Mouse (Mus musculus): ENCODE data around the gene Epn1. TPM values are rescaled to one million over a fixed set of nuclear protein-coding genes. Genes with fewer than 3 reads are reported as not detected.

Epn1 gene
- polyA plus RNA-seq, 1 experiment from 2014 or later = 51.4 TPM

DNA sequence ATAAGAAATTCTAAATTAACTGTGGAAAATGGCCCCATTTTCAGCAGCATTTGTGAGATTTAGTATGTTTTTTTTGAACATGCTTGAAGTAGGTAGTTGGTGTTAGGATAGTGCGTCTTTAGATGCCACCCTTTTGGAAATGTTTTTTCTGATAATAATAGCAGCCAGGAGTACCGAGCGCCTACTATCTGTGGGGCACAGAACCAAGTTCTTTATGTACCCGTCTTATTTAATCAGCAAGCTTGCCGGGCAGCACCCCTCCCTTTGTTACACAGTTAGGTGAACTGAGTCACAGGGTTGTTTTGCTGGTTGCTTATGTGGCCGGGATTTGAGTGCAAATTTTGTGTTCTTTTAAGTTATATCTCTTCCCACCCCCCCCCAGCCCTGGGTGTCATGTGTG lies 1.2 kb downstream of the Epn1 start:
- WGBS = 38% methylated on average over 6 of the region's 6 CpGs
- Histone ChIP-seq H3K4me2 (peak overlapping the region; percentile 85), H3K9ac (peak overlapping the region; percentile 97), H3K9me3 (no peaks in the 10 kb centered on the region), H3K36me3 (peaks cover 70% of the 10 kb centered on the region), H3K27me3 (replicated peaks) (no peaks in the 10 kb centered on the region), H3K27ac (replicated peaks) (peak overlapping the region; percentile 96), H3K4me3 (peak overlapping the region; percentile 96), H3K4me1 (peaks cover 55% of the 10 kb centered on the region)
- ATAC-seq (ENCODE audit: extremely low read depth, insufficient number of reproducible peaks, low FRiP score, low TSS enrichment) = no peak

- no peak overlapping the region for H3K27ac ChIP-seq (replicated peaks)
- H3K36me3 ChIP-seq = peaks cover 70% of the 10 kb centered on the region
- no peaks in the 10 kb centered on the region for H3K27me3 ChIP-seq (replicated peaks)
- H3K4me3 ChIP-seq = peak overlapping the region; percentile 96
- H3K4me1 ChIP-seq = peaks cover 51% of the 10 kb centered on the region
- H3K9ac ChIP-seq = peak overlapping the region; percentile 97
- WGBS = 96% methylated on average over 2 of the region's 2 CpGs
- H3K4me2 ChIP-seq = peak overlapping the region; percentile 85
- no peaks in the 10 kb centered on the region for H3K9me3 ChIP-seq
- no peak for ATAC-seq (ENCODE audit: extremely low read depth, insufficient number of reproducible peaks, low FRiP score, low TSS enrichment)
These were observed 1.9 kb downstream of the Epn1 start for GRCm38 (mm10) chr7:5081939-5082338.

DNA sequence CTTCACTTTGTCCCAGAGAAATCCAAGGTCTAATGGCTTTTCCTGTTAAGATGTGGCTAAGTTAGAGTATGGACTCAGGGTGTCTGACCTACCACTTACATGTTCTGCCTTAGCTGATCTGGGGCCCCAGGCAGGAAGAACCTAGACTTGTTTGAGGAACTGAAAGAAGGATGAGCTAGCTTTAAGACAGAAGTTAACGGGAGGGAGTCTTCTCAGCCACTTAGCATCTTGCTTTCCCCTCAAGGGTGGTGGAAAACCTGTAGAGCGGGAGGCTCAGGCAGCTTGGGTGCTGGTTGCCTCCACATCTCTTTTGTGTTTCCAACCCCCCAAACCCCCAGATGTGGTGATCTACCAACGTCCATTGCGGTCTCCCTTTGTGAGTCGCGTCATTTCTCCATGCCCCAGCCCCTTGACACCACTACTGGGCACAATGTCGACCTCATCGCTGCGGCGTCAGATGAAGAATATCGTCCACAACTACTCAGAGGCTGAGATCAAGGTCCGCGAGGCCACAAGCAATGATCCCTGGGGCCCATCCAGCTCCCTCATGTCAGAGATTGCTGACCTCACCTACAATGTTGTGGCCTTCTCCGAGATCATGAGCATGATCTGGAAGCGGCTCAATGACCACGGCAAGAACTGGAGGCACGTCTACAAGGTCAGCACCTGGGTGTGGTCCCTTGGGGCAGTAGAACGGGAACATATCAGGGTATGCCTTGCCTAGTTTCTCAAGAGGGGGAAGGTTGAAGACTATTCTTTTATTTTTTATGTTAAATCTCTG lies 3.5 kb downstream of the Epn1 start:
- H3K9ac ChIP-seq = no peak overlapping the region
- H3K4me3 ChIP-seq = no peak overlapping the region
- no peaks in the 10 kb centered on the region for H3K27me3 ChIP-seq (replicated peaks)
- WGBS = 87% methylated on average over 18 of the region's 18 CpGs
- H3K36me3 ChIP-seq = peaks cover 66% of the 10 kb centered on the region
- H3K4me1 ChIP-seq = peaks cover 55% of the 10 kb centered on the region
- H3K27ac ChIP-seq (replicated peaks) = no peak overlapping the region; the same call in 1 of the 2 replicates
- no peak overlapping the region; the same call in 1 of the 2 replicates for H3K4me2 ChIP-seq
- no peak for ATAC-seq (ENCODE audit: extremely low read depth, insufficient number of reproducible peaks, low FRiP score, low TSS enrichment)
- H3K9me3 ChIP-seq = no peaks in the 10 kb centered on the region

DNA sequence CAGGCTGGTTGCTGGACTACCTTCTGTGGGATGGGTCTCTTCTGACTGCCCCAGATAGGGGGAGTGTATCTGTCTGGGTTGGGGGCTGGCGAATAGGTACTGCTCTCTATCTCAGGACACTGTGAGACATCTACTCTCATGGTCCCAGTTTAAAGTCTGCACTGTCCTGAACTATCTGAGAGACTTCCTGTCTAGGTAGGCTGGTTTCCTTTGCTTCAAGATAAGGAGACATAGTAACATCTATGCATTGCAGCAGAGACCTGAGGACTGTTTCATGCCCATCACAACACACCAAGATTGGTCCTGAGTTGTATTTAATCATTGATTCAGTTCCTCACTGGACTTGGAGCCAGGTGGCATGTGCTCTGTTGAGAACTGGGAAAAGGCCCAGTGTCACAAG lies 5.5 kb downstream of the Epn1 start:
- Histone ChIP-seq H3K27ac (replicated peaks) (no peak overlapping the region), H3K4me1 (peaks cover 55% of the 10 kb centered on the region), H3K36me3 (peaks cover 78% of the 10 kb centered on the region), H3K9ac (no peak overlapping the region), H3K4me2 (no peak overlapping the region), H3K9me3 (no peaks in the 10 kb centered on the region), H3K27me3 (replicated peaks) (no peaks in the 10 kb centered on the region), H3K4me3 (no peak overlapping the region)
- WGBS = 68% methylated on average over 1 of the region's 1 CpGs
- no peak for ATAC-seq (ENCODE audit: extremely low read depth, insufficient number of reproducible peaks, low FRiP score, low TSS enrichment)

- peaks cover 89% of the 10 kb centered on the region for H3K36me3 ChIP-seq
- no peaks in the 10 kb centered on the region for H3K9me3 ChIP-seq
- no peak overlapping the region for H3K4me2 ChIP-seq
- H3K4me1 ChIP-seq = peaks cover 42% of the 10 kb centered on the region
- H3K27me3 ChIP-seq (replicated peaks) = no peaks in the 10 kb centered on the region
- ATAC-seq (ENCODE audit: extremely low read depth, insufficient number of reproducible peaks, low FRiP score, low TSS enrichment) = no peak
- no peak overlapping the region for H3K4me3 ChIP-seq
- no peak overlapping the region for H3K9ac ChIP-seq
- 89% methylated on average over 5 of the region's 5 CpGs for WGBS
- H3K27ac ChIP-seq (replicated peaks) = no peak overlapping the region
These were observed 6.9 kb downstream of the Epn1 start for GRCm38 (mm10) chr7:5086921-5087440.

DNA sequence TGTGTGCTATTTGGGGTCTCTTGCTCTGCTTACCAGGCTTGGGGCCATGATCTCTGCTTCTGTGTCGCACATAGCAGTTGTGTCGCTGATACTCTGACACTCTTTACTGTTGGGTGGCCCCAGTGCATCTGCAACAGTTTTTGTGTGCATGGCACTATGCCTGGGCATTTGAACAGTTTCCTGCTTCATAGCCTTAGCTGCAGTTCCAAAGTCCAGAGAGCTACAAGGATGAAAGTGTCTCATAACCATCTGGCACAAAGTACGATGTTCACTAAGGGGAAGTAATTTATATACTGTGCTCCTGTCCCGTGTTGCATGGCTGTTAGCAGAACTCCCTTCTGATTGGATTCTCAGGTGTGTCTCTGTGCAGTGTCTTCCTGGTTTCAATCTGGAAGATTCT lies 7.9 kb downstream of the Epn1 start:
- H3K27ac ChIP-seq (replicated peaks) = no peak overlapping the region
- peaks cover 93% of the 10 kb centered on the region for H3K36me3 ChIP-seq
- no peak overlapping the region for H3K4me2 ChIP-seq

GRCm38 (mm10) chr7:5089853-5090252 lies 9.8 kb downstream of the Epn1 start:
- WGBS = 88% methylated on average over 15 of the region's 15 CpGs
- H3K36me3 ChIP-seq = peaks cover 94% of the 10 kb centered on the region

More for the DNA sequence above, 7.9 kb downstream of the Epn1 start:
- H3K4me3 ChIP-seq = no peak overlapping the region
- 88% methylated on average over 4 of the region's 4 CpGs for WGBS
- H3K27me3 ChIP-seq (replicated peaks) = no peaks in the 10 kb centered on the region
- no peaks in the 10 kb centered on the region for H3K9me3 ChIP-seq
- H3K4me1 ChIP-seq = peaks cover 35% of the 10 kb centered on the region
- no peak overlapping the region for H3K9ac ChIP-seq
- ATAC-seq (ENCODE audit: extremely low read depth, insufficient number of reproducible peaks, low FRiP score, low TSS enrichment) = no peak

GRCm38 (mm10) chr7:5091008-5091728 lies 11.1 kb downstream of the Epn1 start:
- H3K4me2 ChIP-seq = no peak overlapping the region
- ATAC-seq (ENCODE audit: extremely low read depth, insufficient number of reproducible peaks, low FRiP score, low TSS enrichment) = no peak
- no peak overlapping the region for H3K4me3 ChIP-seq
- H3K4me1 ChIP-seq = 0 out of 2 replicates have a peak, but pooled peaks cover 7% of the 10 kb centered on the region
- WGBS = 85% methylated on average over 15 of the region's 15 CpGs
- H3K27ac ChIP-seq (replicated peaks) = no peak overlapping the region
- no peaks in the 10 kb centered on the region for H3K9me3 ChIP-seq
- no peak overlapping the region for H3K9ac ChIP-seq
- no peaks in the 10 kb centered on the region for H3K27me3 ChIP-seq (replicated peaks)
- peaks cover 94% of the 10 kb centered on the region for H3K36me3 ChIP-seq

More at GRCm38 (mm10) chr7:5089853-5090252, 9.8 kb downstream of the Epn1 start:
- ATAC-seq (ENCODE audit: extremely low read depth, insufficient number of reproducible peaks, low FRiP score, low TSS enrichment) = no peak
- Histone ChIP-seq H3K4me1 (peaks cover 19% of the 10 kb centered on the region), H3K27ac (replicated peaks) (no peak overlapping the region), H3K4me3 (no peak overlapping the region), H3K4me2 (no peak overlapping the region), H3K27me3 (replicated peaks) (no peaks in the 10 kb centered on the region), H3K9ac (no peak overlapping the region), H3K9me3 (no peaks in the 10 kb centered on the region)

GRCm38 (mm10) chr7:5092381-5092780 lies 12.3 kb downstream of the Epn1 start:
- Histone ChIP-seq H3K36me3 (peaks cover 97% of the 10 kb centered on the region), H3K4me1 (0 out of 2 replicates have a peak, but pooled peaks cover 4% of the 10 kb centered on the region), H3K27me3 (replicated peaks) (no peaks in the 10 kb centered on the region), H3K9ac (no peak overlapping the region), H3K9me3 (no peaks in the 10 kb centered on the region), H3K4me2 (no peak overlapping the region), H3K4me3 (no peak overlapping the region), H3K27ac (replicated peaks) (no peak overlapping the region)
- WGBS = 73% methylated on average over 6 of the region's 6 CpGs
- ATAC-seq (ENCODE audit: extremely low read depth, insufficient number of reproducible peaks, low FRiP score, low TSS enrichment) = no peak

GRCm38 (mm10) chr7:5092831-5093510 lies 12.9 kb downstream of the Epn1 start:
- Histone ChIP-seq H3K4me2 (no peak overlapping the region), H3K27me3 (replicated peaks) (no peaks in the 10 kb centered on the region), H3K4me3 (no peak overlapping the region), H3K9ac (no peak overlapping the region), H3K9me3 (no peaks in the 10 kb centered on the region), H3K36me3 (peaks cover 98% of the 10 kb centered on the region), H3K27ac (replicated peaks) (no peak overlapping the region), H3K4me1 (0 out of 2 replicates have a peak, but pooled peaks cover 1% of the 10 kb centered on the region)
- 81% methylated on average over 21 of the region's 21 CpGs for WGBS
- no peak for ATAC-seq (ENCODE audit: extremely low read depth, insufficient number of reproducible peaks, low FRiP score, low TSS enrichment)

DNA sequence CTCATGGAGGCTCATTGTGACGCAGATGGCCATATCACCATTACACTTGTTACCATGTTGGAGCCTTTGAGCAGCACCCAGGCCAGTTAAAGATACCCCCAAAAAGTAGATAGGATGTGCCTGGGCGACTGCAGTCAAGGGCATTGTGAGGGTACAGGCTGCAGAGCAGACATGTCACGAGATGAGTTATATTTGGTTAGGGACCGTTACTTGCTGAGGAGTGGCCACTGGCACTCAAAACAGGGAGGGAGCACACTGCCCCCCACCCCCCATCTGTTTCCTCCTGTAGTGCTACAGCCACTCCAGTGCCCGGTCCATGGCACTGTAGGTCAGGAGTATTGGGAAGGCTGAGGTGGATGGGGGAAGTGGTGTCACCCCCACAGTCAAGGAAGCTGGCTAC lies 18.7 kb downstream of the Epn1 start:
- Histone ChIP-seq H3K27me3 (replicated peaks) (no peaks in the 10 kb centered on the region), H3K9me3 (no peaks in the 10 kb centered on the region), H3K4me3 (no peak overlapping the region), H3K9ac (no peak overlapping the region), H3K36me3 (peaks cover 61% of the 10 kb centered on the region), H3K4me1 (no peaks in the 10 kb centered on the region), H3K27ac (replicated peaks) (no peak overlapping the region), H3K4me2 (no peak overlapping the region)
- no peak for ATAC-seq (ENCODE audit: extremely low read depth, insufficient number of reproducible peaks, low FRiP score, low TSS enrichment)
- WGBS = 84% methylated on average over 5 of the region's 5 CpGs
